Mouse (Mus musculus) heart, adult 2 months (tissue): ENCODE data around the gene Zfhx3.

Experiments used
- CTCF ChIP-seq: fragments of 200-600 bp; IDR thresholded peaks from 2 replicates; pipeline ENCODE4 v1.8.1; 2022; ENCODE audit warnings: antibody characterized with exemption, mild to moderate bottlenecking, moderate library complexity
- EP300 ChIP-seq: fragments of 200-500 bp; IDR thresholded peaks from 2 replicates; pipeline ENCODE4 v1.6.1; 2011; ENCODE audit warnings: low read depth, low read length, control low read depth; ENCODE audit not compliant: insufficient read depth
- POLR2A ChIP-seq: fragments of 200-500 bp; IDR thresholded peaks from 2 replicates; pipeline ENCODE4 v1.6.1; 2011; ENCODE audit warnings: mild to moderate bottlenecking, low read depth, low read length, control low read depth; ENCODE audit not compliant: insufficient read depth

- TF ChIP-seq CTCF (no peak), EP300 (no peak), POLR2A (no peak)
Measured at GRCm38 (mm10) chr8:108798012-108798411, 855.6 kb downstream of the Zfhx3 start.
